Comparison of ENCODE assay signal across 13 mouse cellular contexts in the genomic region with DNA sequence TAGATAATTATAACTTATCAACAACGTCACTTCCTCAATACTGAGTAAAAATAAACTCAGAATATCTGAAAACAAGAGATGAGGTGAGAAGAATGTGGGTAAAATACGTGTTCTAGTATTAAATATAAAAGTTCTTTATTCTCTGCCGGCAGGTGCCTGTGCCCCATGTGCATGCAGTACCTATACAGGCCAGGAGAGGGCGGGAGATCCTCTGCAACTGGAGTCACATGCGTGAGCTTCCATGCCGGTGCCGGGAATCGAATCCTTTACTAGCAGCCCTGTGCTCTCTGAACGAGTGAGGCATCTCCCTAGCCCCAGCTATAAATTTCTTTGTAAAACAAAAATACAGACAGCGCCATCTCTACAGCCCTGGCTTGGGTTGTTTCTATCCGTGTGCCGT. TPM values are rescaled to one million over a fixed set of nuclear protein-coding genes. Genes with fewer than 3 reads are reported as not detected.
A peak's percentile ranks its signal among the peaks of the same experiment; 100 is the strongest.
DNase-seq lines count a peak whose midpoint lies in the region; ATAC-seq and TF ChIP-seq lines count a peak whose summit lies in the region.
"Had no signal": no experiment of that assay in that cellular context is flagged by ENCODE, and none has a peak within 500 bp of the region (broad histone marks: within the 10 kb centered on the region; RNA-seq: fewer than 3 reads in every experiment).

No protein-coding gene starts in this region.

- ATAC-seq in kidney, embryonic 16.5 days (ENCODE audit: low FRiP score, low TSS enrichment) = no peak

- H3K27me3 ChIP-seq in kidney, embryonic 16.5 days (ENCODE audit: insufficient read depth, low read length) = peaks cover 44% of the 10 kb centered on the region
- H3K27me3 ChIP-seq in MEL (ENCODE audit: control insufficient read depth in 1 of 2, insufficient read depth in 2 of 2, low read length in 2 of 2) = no peaks in the 10 kb centered on the region

- TF ChIP-seq CTCF in MEL (IDR thresholded peaks at IDR 0.05 in 2 of 3, conservative IDR thresholded peaks at IDR 0.05 in 1 of 3; ENCODE audit: control insufficient read depth in 1 of 3, insufficient read depth in 1 of 3, low read depth in 2 of 3, low read length in 3 of 3, poor library complexity in 1 of 3, severe bottlenecking in 1 of 3) = peak; percentile 16 to 33 (median 24); a peak in 4 of 6 replicates

- H3K27ac ChIP-seq in kidney, embryonic 16.5 days (ENCODE audit: low read length) = no peak overlapping the region
- no peak overlapping the region for H3K27ac ChIP-seq in MEL (ENCODE audit: control insufficient read depth, low read depth, low read length)
- H3K27ac ChIP-seq: limb, embryonic 13.5 days had no signal

- TF ChIP-seq RAD21 in MEL (IDR thresholded peaks at IDR 0.05; ENCODE audit: low read depth, low read length) = no peak

- peak; percentile 27 for DNase-seq in adrenal gland, postnatal 14 days
- DNase-seq in adrenal gland, adult 18-20 months (ENCODE audit: low spot score in 2 of 2) = no peak
- peak; percentile 44 for DNase-seq in kidney, postnatal 10 days
- peak; percentile 3 for DNase-seq in MEL (ENCODE audit: low read depth, low spot score)
- DNase-seq in lung, postnatal 14 days = peak; percentile 14
- no peak for DNase-seq in frontal cortex, postnatal 36 days (ENCODE audit: low spot score in 2 of 2)
- no peak for DNase-seq in MN1 (ENCODE audit: low spot score)
- DNase-seq: adrenal gland, postnatal 36 days had no signal

- H3K36me3 ChIP-seq in kidney, embryonic 16.5 days (ENCODE audit: insufficient read depth, low read length) = no peaks in the 10 kb centered on the region
- H3K36me3 ChIP-seq in MEL (ENCODE audit: control insufficient read depth in 1 of 2, insufficient read depth in 2 of 2, low read length in 2 of 2) = no peaks in the 10 kb centered on the region
- H3K36me3 ChIP-seq: limb, embryonic 13.5 days had no signal

- no peaks in the 10 kb centered on the region for H3K79me2 ChIP-seq in MEL (ENCODE audit: control insufficient read depth, insufficient read depth, low read length, poor library complexity)

- H3K4me2 ChIP-seq in kidney, embryonic 16.5 days (replicated peaks; ENCODE audit: low read depth, low read length) = no peak overlapping the region
- H3K4me2 ChIP-seq: limb, embryonic 13.5 days had no signal

- 40% methylated on average over 12 of the region's 12 CpGs for WGBS in kidney, embryonic 16.5 days

- no peak overlapping the region for H3K4me3 ChIP-seq in kidney, embryonic 16.5 days (ENCODE audit: low read length)
- H3K4me3 ChIP-seq in MEL (ENCODE audit: control insufficient read depth in 1 of 2, insufficient read depth in 1 of 2, low read depth in 2 of 2, low read length in 2 of 2) = no peak overlapping the region
- H3K4me3 ChIP-seq: limb, embryonic 13.5 days had no signal

- H3K4me1 ChIP-seq in kidney, embryonic 16.5 days (ENCODE audit: insufficient read depth, low read length) = peaks cover 20% of the 10 kb centered on the region
- no peaks in the 10 kb centered on the region for H3K4me1 ChIP-seq in MEL (ENCODE audit: control insufficient read depth in 1 of 2, insufficient read depth in 2 of 2, low read length in 2 of 2)

- no peak for TF ChIP-seq POLR2A in MEL (IDR thresholded peaks at IDR 0.05; ENCODE audit: control insufficient read depth in 1 of 2, insufficient read depth in 1 of 2, low read depth in 1 of 2, low read length in 2 of 2, poor library complexity in 1 of 2)

- H3K9me3 ChIP-seq in kidney, embryonic 16.5 days (ENCODE audit: low read length) = peaks cover 17% of the 10 kb centered on the region
- no peaks in the 10 kb centered on the region for H3K9me3 ChIP-seq in MEL (replicated peaks; ENCODE audit: insufficient read depth, low read length)

- no peak overlapping the region for H3K9ac ChIP-seq in kidney, embryonic 16.5 days (replicated peaks; ENCODE audit: low read length)
- H3K9ac ChIP-seq in MEL (ENCODE audit: control insufficient read depth, low read depth, low read length, poor library complexity, severe bottlenecking) = no peak overlapping the region
- H3K9ac ChIP-seq: limb, embryonic 13.5 days had no signal

- no peak for TF ChIP-seq EP300 in MEL (IDR thresholded peaks at IDR 0.05; ENCODE audit: low read depth in 1 of 2, low read length in 2 of 2)

TF ChIP-seq in MEL, 35 proteins besides CTCF, POLR2A, EP300 and RAD21:
- TF ChIP-seq ZKSCAN1 (IDR thresholded peaks at IDR 0.05; ENCODE audit: low read depth, low read length) (no peak), JUND (IDR thresholded peaks at IDR 0.05; ENCODE audit: low read depth, low read length) (no peak), NRF1 (IDR thresholded peaks at IDR 0.05; ENCODE audit: insufficient read depth, low read depth, low read length, poor library complexity, severe bottlenecking) (no peak), E2F4 (IDR thresholded peaks at IDR 0.05; ENCODE audit: borderline replicate concordance, low read depth, low read length) (no peak), UBTF (IDR thresholded peaks at IDR 0.05; ENCODE audit: borderline replicate concordance, insufficient read depth, low read depth, low read length) (no peak), USF1 (IDR thresholded peaks at IDR 0.05; ENCODE audit: low read depth, low read length) (no peak), GATA1 (IDR thresholded peaks at IDR 0.05; ENCODE audit: low read depth, low read length) (no peak), MYB (IDR thresholded peaks at IDR 0.05; ENCODE audit: low read depth, low read length) (no peak), RCOR1 (IDR thresholded peaks at IDR 0.05; ENCODE audit: low read depth, low read length) (no peak), ETS1 (IDR thresholded peaks at IDR 0.05; ENCODE audit: low read depth, low read length) (no peak), CHD2 (IDR thresholded peaks at IDR 0.05; ENCODE audit: low read length) (no peak), NELFE (IDR thresholded peaks at IDR 0.05; ENCODE audit: low read depth, low read length) (no peak), SMC3 (IDR thresholded peaks at IDR 0.05; ENCODE audit: low read depth, low read length) (no peak), MYC (IDR thresholded peaks at IDR 0.05; ENCODE audit: low read depth, low read length) (no peak), POLR2AphosphoS2 (IDR thresholded peaks at IDR 0.05; ENCODE audit: low read length) (no peak), TAL1 (IDR thresholded peaks at IDR 0.05; ENCODE audit: low read length) (no peak), ZNF384 (IDR thresholded peaks at IDR 0.05; ENCODE audit: low read depth, low read length) (no peak), MEF2A (IDR thresholded peaks at IDR 0.05; ENCODE audit: extremely low read depth, insufficient replicate concordance, low read depth, low read length, poor library complexity, severe bottlenecking) (no peak), MXI1 (IDR thresholded peaks at IDR 0.05; ENCODE audit: low read depth, low read length) (no peak)

RNA-seq across cellular contexts. Expression of gene Sgsm1, which starts 21.7 kb away (rescaled TPM):
- 8.8 and 10.4 TPM in 2 replicates for total RNA-seq in adrenal gland, postnatal 14 days (2021)
- total RNA-seq in adrenal gland, adult 18-20 months (2021) = 10 to 100 TPM in 1 of 2 experiments, 1 to 10 TPM in 1; 8.8 to 12.2 TPM
- polyA plus RNA-seq in kidney, embryonic 16.5 days (2015; fragmentation: Nextera tagmentation; extraction: Ambion mirVana) = 6.1 and 8.1 TPM in 2 replicates
- not detected in 2 replicates for total RNA-seq in MEL (2012; rRNA removed)
- polyA plus RNA-seq in MEL (2012; ENCODE audit: insufficient read depth in 1 of 2, insufficient read length in 2 of 2, low read depth in 1 of 2, low replicate concordance in 2 of 2, missing spikeins in 1 of 2) = not detected

RNA-seq across cellular contexts. Expression of gene Aym1, which starts 24.9 kb away (rescaled TPM):
- not detected in 2 replicates for total RNA-seq in adrenal gland, postnatal 14 days (2021)
- total RNA-seq in adrenal gland, adult 18-20 months (2021) = not detected
- not detected in 2 replicates for polyA plus RNA-seq in kidney, embryonic 16.5 days (2015; fragmentation: Nextera tagmentation; extraction: Ambion mirVana)
- total RNA-seq in MEL (2012; rRNA removed) = not detected in 2 replicates
- not detected for polyA plus RNA-seq in MEL (2012; ENCODE audit: insufficient read depth in 1 of 2, insufficient read length in 2 of 2, low read depth in 1 of 2, low replicate concordance in 2 of 2, missing spikeins in 1 of 2)
- total RNA-seq: adrenal gland, postnatal 36 days; heart, postnatal 10 days had no signal
- polyA plus RNA-seq: limb, embryonic 13.5 days; neural tube, embryonic 11.5 days; stomach, embryonic 16.5 days had no signal

Comparison
In these comparisons a context has a peak if more than half of its experiments do, and no peak if none do; other contexts are left out.
1. DNase-seq: peak in adrenal gland, postnatal 14 days (single experiment), kidney, postnatal 10 days (single experiment), MEL (single experiment) and lung, postnatal 14 days (single experiment); none in adrenal gland, adult 18-20 months (0 of 2), frontal cortex, postnatal 36 days (0 of 2) and MN1 (single experiment).